Mouse (Mus musculus): ENCODE results near the gene Dusp27. TPM values are rescaled to one million over a fixed set of nuclear protein-coding genes. Genes with fewer than 3 reads are reported as not detected.

The Dusp27 gene
- polyA plus RNA-seq, 1 experiment from 2014 or later, result 0.98 TPM

- no peaks in the 10 kb centered on the region for H3K4me1 ChIP-seq
- H3K27ac ChIP-seq (replicated peaks), result no peak overlapping the region
- no peaks in the 10 kb centered on the region for H3K27me3 ChIP-seq
- no peaks in the 10 kb centered on the region for H3K9me3 ChIP-seq
- 85% methylated on average over 3 of the region's 3 CpGs for WGBS
- no peaks in the 10 kb centered on the region for H3K36me3 ChIP-seq
- no peak overlapping the region for H3K4me2 ChIP-seq (replicated peaks)
- no peak overlapping the region for H3K9ac ChIP-seq (replicated peaks)
- ATAC-seq (replicated peaks), result no peak
- H3K4me3 ChIP-seq, result no peak overlapping the region
Measured at GRCm38 (mm10) chr1:166089337-166089736, 38.4 kb downstream of the Dusp27 start.

- no peak overlapping the region for H3K4me2 ChIP-seq (replicated peaks)
- no peaks in the 10 kb centered on the region for H3K4me1 ChIP-seq
- no peak overlapping the region for H3K9ac ChIP-seq (replicated peaks)
- no peaks in the 10 kb centered on the region for H3K27me3 ChIP-seq
- no peak overlapping the region for H3K4me3 ChIP-seq
- H3K36me3 ChIP-seq, result no peaks in the 10 kb centered on the region
- 36% methylated on average over 19 of the region's 19 CpGs for WGBS
- ATAC-seq (replicated peaks), result no peak
- no peak overlapping the region for H3K27ac ChIP-seq (replicated peaks)
- H3K9me3 ChIP-seq, result no peaks in the 10 kb centered on the region
Measured at GRCm38 (mm10) chr1:166088446-166089170, 39.1 kb downstream of the Dusp27 start.

- no peak for ATAC-seq (replicated peaks)
- Histone ChIP-seq H3K27me3 (no peaks in the 10 kb centered on the region), H3K27ac (replicated peaks) (no peak overlapping the region), H3K4me3 (no peak overlapping the region), H3K9ac (replicated peaks) (no peak overlapping the region), H3K4me1 (no peaks in the 10 kb centered on the region), H3K36me3 (no peaks in the 10 kb centered on the region), H3K9me3 (no peaks in the 10 kb centered on the region), H3K4me2 (replicated peaks) (no peak overlapping the region)
- WGBS, result 84% methylated on average over 6 of the region's 6 CpGs
Measured at GRCm38 (mm10) chr1:166077052-166077735, 50.5 kb downstream of the Dusp27 start.

GRCm38 (mm10) chr1:166067856-166068440, 59.8 kb downstream of the Dusp27 start:
- Histone ChIP-seq H3K4me3 (no peak overlapping the region), H3K36me3 (no peaks in the 10 kb centered on the region), H3K27ac (replicated peaks) (no peak overlapping the region), H3K9ac (replicated peaks) (no peak overlapping the region), H3K9me3 (no peaks in the 10 kb centered on the region), H3K27me3 (no peaks in the 10 kb centered on the region), H3K4me1 (no peaks in the 10 kb centered on the region), H3K4me2 (replicated peaks) (no peak overlapping the region)
- 86% methylated on average over 2 of the region's 2 CpGs for WGBS
- no peak for ATAC-seq (replicated peaks)

- Histone ChIP-seq H3K9ac (replicated peaks) (no peak overlapping the region), H3K4me2 (replicated peaks) (no peak overlapping the region), H3K4me1 (no peaks in the 10 kb centered on the region), H3K4me3 (no peak overlapping the region), H3K27ac (replicated peaks) (no peak overlapping the region), H3K27me3 (no peaks in the 10 kb centered on the region), H3K36me3 (no peaks in the 10 kb centered on the region), H3K9me3 (no peaks in the 10 kb centered on the region)
- no peak for ATAC-seq (replicated peaks)
- 98% methylated on average over 3 of the region's 3 CpGs for WGBS
Measured at GRCm38 (mm10) chr1:166063870-166064269, 63.9 kb downstream of the Dusp27 start.

GRCm38 (mm10) chr1:166061532-166061931, 66.2 kb downstream of the Dusp27 start:
- H3K9ac ChIP-seq (replicated peaks), result no peak overlapping the region
- no peak for ATAC-seq (replicated peaks)
- 60% methylated on average over 3 of the region's 3 CpGs for WGBS

GRCm38 (mm10) chr1:166060406-166060805, 67.3 kb downstream of the Dusp27 start:
- no peak for ATAC-seq (replicated peaks)
- no peak overlapping the region for H3K4me3 ChIP-seq
- H3K9me3 ChIP-seq, result no peaks in the 10 kb centered on the region
- 52% methylated on average over 1 of the region's 1 CpGs for WGBS
- no peak overlapping the region for H3K27ac ChIP-seq (replicated peaks)
- no peaks in the 10 kb centered on the region for H3K4me1 ChIP-seq
- H3K4me2 ChIP-seq (replicated peaks), result no peak overlapping the region
- no peaks in the 10 kb centered on the region for H3K27me3 ChIP-seq
- H3K9ac ChIP-seq (replicated peaks), result no peak overlapping the region
- H3K36me3 ChIP-seq, result no peaks in the 10 kb centered on the region

More at GRCm38 (mm10) chr1:166061532-166061931, 66.2 kb downstream of the Dusp27 start:
- Histone ChIP-seq H3K36me3 (no peaks in the 10 kb centered on the region), H3K27me3 (no peaks in the 10 kb centered on the region), H3K4me2 (replicated peaks) (no peak overlapping the region), H3K4me1 (no peaks in the 10 kb centered on the region), H3K4me3 (no peak overlapping the region), H3K9me3 (no peaks in the 10 kb centered on the region), H3K27ac (replicated peaks) (no peak overlapping the region)

- H3K4me3 ChIP-seq, result no peak overlapping the region
- H3K9ac ChIP-seq (replicated peaks), result no peak overlapping the region
- H3K4me2 ChIP-seq (replicated peaks), result no peak overlapping the region
- no peak overlapping the region for H3K27ac ChIP-seq (replicated peaks)
- no peaks in the 10 kb centered on the region for H3K36me3 ChIP-seq
- no peaks in the 10 kb centered on the region for H3K9me3 ChIP-seq
- WGBS, result 16% methylated on average over 9 of the region's 9 CpGs
- H3K4me1 ChIP-seq, result peaks cover 3% of the 10 kb centered on the region; the same call in 1 of the 2 replicates
- ATAC-seq (replicated peaks), result no peak
- no peaks in the 10 kb centered on the region for H3K27me3 ChIP-seq
Measured at GRCm38 (mm10) chr1:166056098-166056756, 71.5 kb downstream of the Dusp27 start.

GRCm38 (mm10) chr1:166053285-166053955, 74.3 kb downstream of the Dusp27 start:
- Histone ChIP-seq H3K27ac (replicated peaks) (no peak overlapping the region), H3K9me3 (no peaks in the 10 kb centered on the region), H3K36me3 (no peaks in the 10 kb centered on the region), H3K27me3 (no peaks in the 10 kb centered on the region), H3K4me1 (peaks cover 16% of the 10 kb centered on the region), H3K4me2 (replicated peaks) (no peak overlapping the region), H3K9ac (replicated peaks) (no peak overlapping the region), H3K4me3 (no peak overlapping the region)
- 34% methylated on average over 10 of the region's 10 CpGs for WGBS
- no peak for ATAC-seq (replicated peaks)

GRCm38 (mm10) chr1:166049046-166049827, 78.5 kb downstream of the Dusp27 start:
- peak overlapping the region; percentile 96 for H3K4me2 ChIP-seq (replicated peaks)
- 19% methylated on average over 11 of the region's 11 CpGs for WGBS
- no peaks in the 10 kb centered on the region for H3K9me3 ChIP-seq
- H3K27me3 ChIP-seq, result peaks cover 11% of the 10 kb centered on the region
- H3K9ac ChIP-seq (replicated peaks), result peak overlapping the region; percentile 46; the same call in 1 of the 2 replicates
- H3K36me3 ChIP-seq, result no peaks in the 10 kb centered on the region
- no peak overlapping the region for H3K27ac ChIP-seq (replicated peaks)
- H3K4me3 ChIP-seq, result peak overlapping the region; percentile 45
- H3K4me1 ChIP-seq, result peaks cover 27% of the 10 kb centered on the region
- ATAC-seq (replicated peaks), result peak; percentile 35

Measured in forebrain, embryonic 15.5 days (tissue).